Mouse (Mus musculus): Measurements from ENCODE around the gene Syt1. TPM values are rescaled to one million over a fixed set of nuclear protein-coding genes. Genes with fewer than 3 reads are reported as not detected.
A peak's percentile ranks its signal among the peaks of the same experiment; 100 is the strongest.

Syt1 gene
- total RNA-seq, 1 experiment, result 0.58 TPM

DNA sequence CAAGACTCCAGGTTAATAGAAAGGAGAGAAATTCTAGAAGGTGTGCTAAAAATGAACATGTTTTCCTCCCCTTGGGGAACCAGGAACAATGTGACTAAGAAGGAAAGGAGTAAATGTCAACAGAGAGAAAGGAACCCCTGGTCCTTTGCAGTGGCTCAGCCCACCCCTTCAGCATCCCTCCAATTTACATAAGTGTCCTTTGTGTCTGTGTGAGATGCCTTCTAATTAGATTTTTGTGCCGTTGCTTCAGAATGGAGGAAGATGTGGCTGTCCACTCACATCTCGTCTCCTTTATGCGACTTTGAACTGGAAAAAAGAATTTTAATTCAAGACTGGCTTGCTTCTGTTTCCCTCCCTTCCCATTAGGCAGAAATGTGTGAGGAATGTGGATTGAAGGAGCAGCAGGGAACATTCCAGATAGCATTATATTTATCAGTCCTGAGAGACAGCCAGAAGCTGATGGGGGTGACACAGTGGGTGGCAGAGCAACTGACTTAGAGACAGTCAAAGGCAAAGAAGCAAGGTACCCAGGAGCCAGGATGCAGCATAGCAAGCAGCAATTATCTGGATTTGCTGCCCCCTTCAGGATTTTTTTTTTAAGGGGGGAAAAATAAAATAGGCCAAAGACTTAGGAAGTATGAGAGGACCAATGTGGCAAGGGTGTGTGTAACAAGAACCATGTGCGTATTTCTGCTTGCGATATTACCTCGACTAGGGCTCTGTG lies 486.3 kb downstream of the Syt1 start:
- Histone ChIP-seq H3K9me3 (ENCODE audit: control insufficient read depth, insufficient read depth, low read depth, low read length) (no peaks in the 10 kb centered on the region), H3K4me3 (ENCODE audit: insufficient read depth in 1 of 2, low read depth in 1 of 2, low read length in 2 of 2, poor library complexity in 1 of 2, severe bottlenecking in 1 of 2) (no peak overlapping the region), H3K36me3 (ENCODE audit: control insufficient read depth, insufficient read depth, low read length, poor library complexity, severe bottlenecking) (no peaks in the 10 kb centered on the region), H3K4me1 (ENCODE audit: control insufficient read depth in 2 of 2, insufficient read depth in 2 of 2, low read length in 2 of 2, poor library complexity in 1 of 2) (no peaks in the 10 kb centered on the region), H3K27ac (ENCODE audit: insufficient read depth, low read depth, low read length, poor library complexity, severe bottlenecking) (no peak overlapping the region), H3K9ac (ENCODE audit: insufficient read depth, low read depth, low read length, poor library complexity, severe bottlenecking) (no peak overlapping the region)
- in situ Hi-C loops (cut with MboI; ENCODE audit: low sequenced_read_pairs in 2 of 2, unreplicated experiment in 2 of 2), result no loop called here
- peak; percentile 34 for DNase-seq (ENCODE audit: low read depth, low spot score)
- peak; percentile 14; the same call in 1 of the 2 replicates for TF ChIP-seq ZC3H11A (IDR thresholded peaks at IDR 0.05; ENCODE audit: borderline replicate concordance, low read depth, low read length)
- TF ChIP-seq ZNF384 (IDR thresholded peaks at IDR 0.05; ENCODE audit: low read depth, low read length), result no peak
- TF ChIP-seq HCFC1 (IDR thresholded peaks at IDR 0.05; ENCODE audit: borderline replicate concordance, insufficient read depth, low read length), result no peak
- TF ChIP-seq CHD2 (IDR thresholded peaks at IDR 0.05; ENCODE audit: low read depth, low read length), result no peak
- TF ChIP-seq MAFK (IDR thresholded peaks at IDR 0.05; ENCODE audit: insufficient read depth, low read depth, low read length), result no peak

DNA sequence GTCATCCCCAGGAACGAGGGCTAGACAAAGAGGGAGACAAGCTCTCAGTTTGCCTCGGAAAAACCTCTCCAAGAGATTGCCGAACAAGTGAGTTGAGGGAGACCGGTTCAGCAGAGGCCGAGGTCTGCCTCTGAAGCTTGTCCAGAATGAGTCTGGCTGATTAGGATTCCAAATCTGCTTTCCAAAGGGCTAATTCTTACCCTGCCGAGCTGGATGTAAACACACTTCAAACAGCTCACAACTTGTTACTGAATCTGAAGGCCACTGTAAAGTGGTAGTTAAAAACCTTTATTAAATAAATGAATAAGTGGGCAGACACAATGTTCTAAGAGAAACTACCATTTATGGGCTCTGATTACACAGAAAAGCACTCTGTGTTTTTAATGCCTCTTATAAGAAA lies 491.6 kb downstream of the Syt1 start:
- Histone ChIP-seq H3K9ac (ENCODE audit: insufficient read depth, low read depth, low read length, poor library complexity, severe bottlenecking) (no peak overlapping the region), H3K36me3 (ENCODE audit: control insufficient read depth, insufficient read depth, low read length, poor library complexity, severe bottlenecking) (no peaks in the 10 kb centered on the region), H3K4me1 (ENCODE audit: control insufficient read depth in 2 of 2, insufficient read depth in 2 of 2, low read length in 2 of 2, poor library complexity in 1 of 2) (no peaks in the 10 kb centered on the region), H3K27ac (ENCODE audit: insufficient read depth, low read depth, low read length, poor library complexity, severe bottlenecking) (no peak overlapping the region), H3K4me3 (ENCODE audit: insufficient read depth in 1 of 2, low read depth in 1 of 2, low read length in 2 of 2, poor library complexity in 1 of 2, severe bottlenecking in 1 of 2) (no peak overlapping the region), H3K9me3 (ENCODE audit: control insufficient read depth, insufficient read depth, low read depth, low read length) (no peaks in the 10 kb centered on the region)
- TF ChIP-seq HCFC1 (IDR thresholded peaks at IDR 0.05; ENCODE audit: borderline replicate concordance, insufficient read depth, low read length) (no peak), ZNF384 (IDR thresholded peaks at IDR 0.05; ENCODE audit: low read depth, low read length) (no peak), MAFK (IDR thresholded peaks at IDR 0.05; ENCODE audit: insufficient read depth, low read depth, low read length) (no peak), ZC3H11A (IDR thresholded peaks at IDR 0.05; ENCODE audit: borderline replicate concordance, low read depth, low read length) (no peak), CHD2 (IDR thresholded peaks at IDR 0.05; ENCODE audit: low read depth, low read length) (no peak)
- DNase-seq (ENCODE audit: low read depth, low spot score), result no peak
- in situ Hi-C loops (cut with MboI; ENCODE audit: low sequenced_read_pairs in 2 of 2, unreplicated experiment in 2 of 2), result no loop called here

DNA sequence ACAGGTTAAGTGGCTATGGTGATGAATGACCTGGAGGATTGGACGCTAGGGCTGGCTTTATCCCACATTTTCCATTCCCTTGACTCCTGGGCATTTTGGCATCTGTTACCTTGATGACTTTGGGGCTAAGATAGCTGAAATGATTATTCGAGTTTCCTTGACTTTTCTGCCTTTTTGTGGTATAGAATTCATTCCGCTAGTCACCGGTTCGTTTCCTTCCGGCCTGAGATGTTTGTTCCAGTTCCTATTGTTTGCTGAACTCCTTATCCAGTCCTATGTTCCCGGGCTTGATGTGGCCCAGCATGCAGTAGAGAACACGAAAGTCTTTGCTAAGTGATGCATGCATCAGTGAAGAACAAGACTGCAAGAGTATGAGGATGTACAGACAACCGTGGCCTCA lies 493.7 kb downstream of the Syt1 start:
- H3K9me3 ChIP-seq (ENCODE audit: control insufficient read depth, insufficient read depth, low read depth, low read length), result no peaks in the 10 kb centered on the region
- H3K4me1 ChIP-seq (ENCODE audit: control insufficient read depth in 2 of 2, insufficient read depth in 2 of 2, low read length in 2 of 2, poor library complexity in 1 of 2), result no peaks in the 10 kb centered on the region
- TF ChIP-seq MAFK (IDR thresholded peaks at IDR 0.05; ENCODE audit: insufficient read depth, low read depth, low read length) (no peak), ZNF384 (IDR thresholded peaks at IDR 0.05; ENCODE audit: low read depth, low read length) (no peak), ZC3H11A (IDR thresholded peaks at IDR 0.05; ENCODE audit: borderline replicate concordance, low read depth, low read length) (no peak), HCFC1 (IDR thresholded peaks at IDR 0.05; ENCODE audit: borderline replicate concordance, insufficient read depth, low read length) (no peak), CHD2 (IDR thresholded peaks at IDR 0.05; ENCODE audit: low read depth, low read length) (no peak)
- no peak overlapping the region for H3K27ac ChIP-seq (ENCODE audit: insufficient read depth, low read depth, low read length, poor library complexity, severe bottlenecking)
- no peak overlapping the region for H3K4me3 ChIP-seq (ENCODE audit: insufficient read depth in 1 of 2, low read depth in 1 of 2, low read length in 2 of 2, poor library complexity in 1 of 2, severe bottlenecking in 1 of 2)
- H3K36me3 ChIP-seq (ENCODE audit: control insufficient read depth, insufficient read depth, low read length, poor library complexity, severe bottlenecking), result no peaks in the 10 kb centered on the region
- in situ Hi-C loops (cut with MboI; ENCODE audit: low sequenced_read_pairs in 2 of 2, unreplicated experiment in 2 of 2), result no loop called here
- H3K9ac ChIP-seq (ENCODE audit: insufficient read depth, low read depth, low read length, poor library complexity, severe bottlenecking), result no peak overlapping the region
- DNase-seq (ENCODE audit: low read depth, low spot score), result no peak

DNA sequence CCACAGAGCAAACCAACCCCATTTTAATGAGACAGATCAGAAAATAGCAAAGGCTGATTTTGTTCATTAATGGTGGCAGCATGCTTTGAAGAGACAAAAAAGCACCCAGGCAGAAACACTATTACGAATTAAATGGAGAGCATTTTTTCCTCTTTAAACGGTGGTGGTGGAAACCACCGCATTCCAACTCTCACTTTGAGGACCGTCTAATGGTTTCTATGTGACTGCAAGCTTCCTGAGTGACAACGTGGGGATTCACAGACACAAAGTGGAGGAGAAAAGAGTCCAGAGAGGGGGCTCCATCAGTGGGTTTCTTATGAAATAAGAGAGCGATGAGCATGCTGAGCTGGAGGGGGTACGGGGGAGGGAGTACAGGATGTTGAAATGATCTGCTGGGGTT lies 496.1 kb downstream of the Syt1 start:
- Histone ChIP-seq H3K36me3 (ENCODE audit: control insufficient read depth, insufficient read depth, low read length, poor library complexity, severe bottlenecking) (no peaks in the 10 kb centered on the region), H3K4me3 (ENCODE audit: insufficient read depth in 1 of 2, low read depth in 1 of 2, low read length in 2 of 2, poor library complexity in 1 of 2, severe bottlenecking in 1 of 2) (no peak overlapping the region), H3K4me1 (ENCODE audit: control insufficient read depth in 2 of 2, insufficient read depth in 2 of 2, low read length in 2 of 2, poor library complexity in 1 of 2) (no peaks in the 10 kb centered on the region), H3K9me3 (ENCODE audit: control insufficient read depth, insufficient read depth, low read depth, low read length) (no peaks in the 10 kb centered on the region), H3K27ac (ENCODE audit: insufficient read depth, low read depth, low read length, poor library complexity, severe bottlenecking) (no peak overlapping the region), H3K9ac (ENCODE audit: insufficient read depth, low read depth, low read length, poor library complexity, severe bottlenecking) (no peak overlapping the region)
- DNase-seq (ENCODE audit: low read depth, low spot score), result no peak
- TF ChIP-seq ZNF384 (IDR thresholded peaks at IDR 0.05; ENCODE audit: low read depth, low read length) (no peak), ZC3H11A (IDR thresholded peaks at IDR 0.05; ENCODE audit: borderline replicate concordance, low read depth, low read length) (no peak)
- in situ Hi-C loops (cut with MboI; ENCODE audit: low sequenced_read_pairs in 2 of 2, unreplicated experiment in 2 of 2), result no loop called here

DNA sequence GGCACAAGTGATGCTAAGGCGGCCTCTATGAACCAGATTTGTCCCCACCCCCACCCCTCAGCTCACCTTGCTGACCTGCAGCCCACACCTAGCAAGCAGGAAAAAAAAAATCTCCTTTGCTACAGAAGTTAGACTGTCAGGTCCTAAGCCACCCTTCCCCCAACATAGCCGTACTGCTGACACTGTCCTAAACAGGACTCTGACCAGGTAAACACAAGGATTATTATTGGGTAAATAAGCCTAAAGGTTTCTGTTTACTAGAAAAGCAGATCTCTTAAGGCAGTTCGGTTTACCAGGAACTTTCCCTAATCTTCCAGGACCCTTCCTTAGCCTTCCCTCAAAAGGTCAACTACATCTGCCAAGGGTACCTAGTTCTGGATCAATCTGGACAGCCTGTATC lies 501.2 kb downstream of the Syt1 start:
- H3K27ac ChIP-seq (ENCODE audit: insufficient read depth, low read depth, low read length, poor library complexity, severe bottlenecking), result no peak overlapping the region
- H3K9ac ChIP-seq (ENCODE audit: insufficient read depth, low read depth, low read length, poor library complexity, severe bottlenecking), result no peak overlapping the region
- TF ChIP-seq MAFK (IDR thresholded peaks at IDR 0.05; ENCODE audit: insufficient read depth, low read depth, low read length) (no peak), HCFC1 (IDR thresholded peaks at IDR 0.05; ENCODE audit: borderline replicate concordance, insufficient read depth, low read length) (no peak), CHD2 (IDR thresholded peaks at IDR 0.05; ENCODE audit: low read depth, low read length) (no peak), ZNF384 (IDR thresholded peaks at IDR 0.05; ENCODE audit: low read depth, low read length) (no peak), ZC3H11A (IDR thresholded peaks at IDR 0.05; ENCODE audit: borderline replicate concordance, low read depth, low read length) (no peak)
- no peak for DNase-seq (ENCODE audit: low read depth, low spot score)
- H3K4me1 ChIP-seq (ENCODE audit: control insufficient read depth in 2 of 2, insufficient read depth in 2 of 2, low read length in 2 of 2, poor library complexity in 1 of 2), result no peaks in the 10 kb centered on the region
- H3K4me3 ChIP-seq (ENCODE audit: insufficient read depth in 1 of 2, low read depth in 1 of 2, low read length in 2 of 2, poor library complexity in 1 of 2, severe bottlenecking in 1 of 2), result no peak overlapping the region
- no peaks in the 10 kb centered on the region for H3K36me3 ChIP-seq (ENCODE audit: control insufficient read depth, insufficient read depth, low read length, poor library complexity, severe bottlenecking)
- H3K9me3 ChIP-seq (ENCODE audit: control insufficient read depth, insufficient read depth, low read depth, low read length), result no peaks in the 10 kb centered on the region
- in situ Hi-C loops (cut with MboI; ENCODE audit: low sequenced_read_pairs in 2 of 2, unreplicated experiment in 2 of 2), result no loop called here
